Mouse (Mus musculus) megakaryocyte, adult 5-6 weeks (primary cell): ENCODE measurements around the gene Kat8. TPM values are rescaled to one million over a fixed set of nuclear protein-coding genes. Genes with fewer than 3 reads are reported as not detected.

Source experiments
- ATAC-seq: 2 replicates; pipeline ENCODE4 v1.8.0; 2016; ENCODE audit warnings: mild to moderate bottlenecking, inconsistent platforms; ENCODE audit not compliant: poor library complexity, severe bottlenecking
- total RNA-seq, 2 experiments: library from RNA; stranded (forward) in 1 of 2; stranded (reverse) in 1 of 2; fragments of 153-499, 151-499 nt in 1 of 2; fragments of 221-1000, 200-1000 nt in 1 of 2; gene quantifications; 2 replicates each; pipeline versions ENCODE4 v1.2.3 to v1.2.4; 2015 to 2017

Gene Kat8
- total RNA-seq (2015) (20.1 and 24.6 TPM in 2 replicates), total RNA-seq (2017) (22.7 and 23.6 TPM in 2 replicates)

GRCm38 (mm10) chr7:127912190-127912871, at the start of gene Kat8:
Kat8 (plus strand) TSS chr7:127912516.
- ATAC-seq = peak; percentile 100

GRCm38 (mm10) chr7:127866434-127866833, 45.9 kb upstream of the Kat8 start:
- ATAC-seq = no peak

DNA sequence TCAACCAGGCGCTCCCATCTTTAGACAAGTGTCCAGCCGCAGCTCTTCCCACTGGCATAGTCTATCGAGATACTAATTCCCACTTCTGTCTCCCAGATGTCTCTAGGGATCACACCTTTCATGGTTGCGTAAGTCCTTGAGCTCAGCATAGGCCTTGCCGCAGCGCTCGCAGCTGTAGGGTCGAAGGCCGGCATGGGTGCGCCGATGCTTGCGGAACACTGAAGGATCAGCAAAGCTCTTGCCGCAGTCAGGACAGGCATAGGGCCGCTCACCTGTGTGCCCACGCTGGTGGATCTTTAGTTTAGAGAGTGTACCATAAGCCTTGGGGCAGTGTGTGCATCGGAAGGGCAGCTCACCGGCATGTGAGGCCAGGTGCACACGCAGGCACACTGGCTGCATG, 44.7 kb upstream of the Kat8 start:
- no peak for ATAC-seq

DNA sequence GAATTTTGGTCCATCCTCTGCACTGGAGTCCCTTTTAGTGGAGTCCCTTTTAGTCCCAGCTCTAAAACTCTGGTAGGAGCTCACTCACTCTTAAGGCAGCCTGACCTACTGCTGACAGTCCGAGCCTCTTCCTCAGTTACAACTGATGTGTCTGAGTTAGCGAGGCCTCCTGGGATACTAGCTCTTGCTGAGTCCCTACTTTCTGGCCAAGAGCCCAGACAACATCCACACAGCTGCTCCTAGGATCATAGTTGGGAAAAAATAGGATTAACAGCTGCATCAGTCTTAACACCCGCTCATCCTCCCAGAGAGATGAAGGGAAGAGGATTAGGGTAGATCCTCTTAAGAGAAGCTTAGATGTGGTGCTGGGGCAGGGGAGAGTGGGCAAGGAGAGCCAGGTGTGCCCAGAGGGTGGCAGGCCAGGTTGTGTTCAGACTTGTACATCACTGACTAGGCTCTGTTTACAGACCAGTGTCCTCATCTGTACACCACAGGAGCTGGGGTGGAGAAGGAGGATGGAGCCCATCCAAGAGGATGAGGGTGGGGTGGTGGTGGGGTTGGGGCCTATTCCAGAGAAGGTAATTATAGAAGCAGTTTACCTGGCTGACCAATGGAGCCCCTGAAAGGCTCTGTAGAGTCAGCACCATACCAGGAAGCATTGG, 43.0 kb upstream of the Kat8 start:
- ATAC-seq = no peak

DNA sequence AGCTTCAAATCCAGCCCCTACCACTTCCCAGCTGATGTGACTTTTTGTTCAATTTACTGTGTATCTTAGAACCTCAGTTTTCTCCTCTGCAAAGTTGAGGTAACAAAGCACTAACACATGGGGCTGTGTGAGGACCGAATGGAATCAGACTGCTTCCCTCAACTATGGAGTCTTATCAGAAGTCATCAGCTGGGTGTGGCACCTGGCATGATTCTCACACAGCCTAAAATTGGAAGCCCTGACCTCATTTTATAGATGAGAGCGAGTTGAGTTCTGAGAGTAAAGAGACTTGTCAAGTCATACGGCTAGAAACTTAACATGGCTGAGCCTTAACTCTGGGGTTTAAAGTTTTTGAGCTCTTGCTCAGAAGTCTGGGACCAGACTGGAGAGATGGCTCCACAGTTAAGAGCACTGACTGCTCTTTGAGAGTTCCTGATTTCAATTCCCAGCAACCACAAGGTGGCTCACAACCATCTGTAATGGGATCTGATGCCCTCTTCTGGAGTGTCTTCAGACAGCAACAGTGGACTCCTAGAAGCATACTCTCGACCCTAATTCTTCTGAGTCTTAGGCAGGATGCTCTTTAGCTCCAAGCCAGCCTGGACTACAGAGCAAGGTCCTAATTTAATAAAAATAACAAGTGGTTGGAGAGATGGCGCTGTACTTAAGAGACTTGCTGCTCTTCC, 42.0 kb upstream of the Kat8 start:
- no peak for ATAC-seq

- no peak for ATAC-seq
Measured at GRCm38 (mm10) chr7:127874812-127875626, 37.3 kb upstream of the Kat8 start.

- peak; percentile 75 for ATAC-seq
Measured at GRCm38 (mm10) chr7:127875627-127876001, 36.7 kb upstream of the Kat8 start.

- peak; percentile 56 for ATAC-seq
Measured at GRCm38 (mm10) chr7:127876041-127876466, 36.3 kb upstream of the Kat8 start, which contains the start of gene Zfp646. Zfp646 (plus strand) TSS chr7:127876221.

DNA sequence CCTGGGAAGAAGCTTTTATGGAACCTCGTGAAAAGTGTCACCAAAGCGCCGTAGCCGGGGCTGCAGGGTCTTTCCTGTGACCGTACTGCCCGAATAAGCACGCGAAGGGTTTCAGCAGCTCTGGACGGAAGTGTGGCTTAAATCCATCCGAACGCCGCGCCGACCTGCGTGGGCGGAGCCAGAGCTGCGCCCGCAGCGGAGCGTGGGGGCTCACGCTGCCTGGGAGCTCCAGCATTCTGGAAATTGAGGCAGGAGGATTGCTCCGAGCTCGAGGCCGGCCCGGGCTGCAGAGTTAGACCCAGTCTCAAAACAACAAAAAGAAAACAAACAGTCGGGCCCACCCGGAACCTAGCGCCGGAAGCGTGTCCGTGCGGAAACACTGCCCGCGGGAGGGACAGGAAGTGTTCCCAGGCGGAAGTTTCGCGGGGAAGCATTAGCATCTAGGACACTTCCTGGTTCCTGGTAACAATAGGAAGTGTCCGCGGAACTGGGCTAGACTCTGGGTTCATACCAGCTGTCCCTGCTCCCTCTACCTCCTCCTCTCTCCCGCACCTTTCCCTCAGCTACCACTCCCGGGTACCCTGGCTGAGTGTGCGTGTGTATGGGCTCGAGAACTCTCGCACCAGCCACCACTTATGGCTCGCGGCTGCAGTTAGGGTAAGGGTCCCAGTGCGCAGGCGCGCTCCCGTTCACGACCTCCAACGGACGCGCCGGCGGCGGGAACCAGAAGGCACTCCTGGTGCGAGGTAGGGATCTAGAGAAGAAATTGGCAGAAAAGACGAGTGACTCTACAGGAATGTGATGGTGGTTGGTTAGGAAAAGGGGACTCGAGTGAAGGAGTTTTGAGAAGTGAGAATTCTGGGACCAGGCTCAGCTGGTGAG, 35.6 kb upstream of the Kat8 start, which contains the start of gene Zfp668:
Gene Zfp668 (minus strand): TSS at position 362 of the 882 bp plus-strand sequence.
- peak; percentile 70 for ATAC-seq

GRCm38 (mm10) chr7:127879301-127879700, 33.0 kb upstream of the Kat8 start:
- ATAC-seq = no peak

- no peak for ATAC-seq
Measured at GRCm38 (mm10) chr7:127880431-127880830, 31.9 kb upstream of the Kat8 start.

- ATAC-seq = no peak
Measured at GRCm38 (mm10) chr7:127885951-127886350, 26.4 kb upstream of the Kat8 start.

- no peak for ATAC-seq
Measured at GRCm38 (mm10) chr7:127886551-127886950, 25.8 kb upstream of the Kat8 start.

DNA sequence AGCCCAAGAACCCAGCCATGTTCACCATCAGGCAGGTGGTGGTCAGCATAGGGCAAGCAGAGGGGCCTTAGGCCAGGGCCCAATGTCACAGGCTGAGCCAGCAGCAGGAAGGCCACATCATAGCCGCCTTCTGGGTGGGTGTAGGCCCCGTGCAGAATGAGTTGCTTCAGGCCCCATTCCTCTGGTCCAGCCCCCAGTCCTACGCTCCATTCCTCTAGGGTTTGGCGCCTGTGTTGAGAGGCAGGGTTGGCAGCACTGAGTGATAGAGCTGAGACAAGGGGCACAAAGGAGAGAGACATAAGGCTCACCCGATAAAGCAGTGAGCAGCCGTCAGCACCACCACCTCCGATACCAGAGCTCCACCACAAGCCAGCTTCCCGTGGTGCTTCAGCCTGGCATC, 25.1 kb upstream of the Kat8 start:
- no peak for ATAC-seq

GRCm38 (mm10) chr7:127887781-127888180, 24.5 kb upstream of the Kat8 start:
- ATAC-seq = no peak

DNA sequence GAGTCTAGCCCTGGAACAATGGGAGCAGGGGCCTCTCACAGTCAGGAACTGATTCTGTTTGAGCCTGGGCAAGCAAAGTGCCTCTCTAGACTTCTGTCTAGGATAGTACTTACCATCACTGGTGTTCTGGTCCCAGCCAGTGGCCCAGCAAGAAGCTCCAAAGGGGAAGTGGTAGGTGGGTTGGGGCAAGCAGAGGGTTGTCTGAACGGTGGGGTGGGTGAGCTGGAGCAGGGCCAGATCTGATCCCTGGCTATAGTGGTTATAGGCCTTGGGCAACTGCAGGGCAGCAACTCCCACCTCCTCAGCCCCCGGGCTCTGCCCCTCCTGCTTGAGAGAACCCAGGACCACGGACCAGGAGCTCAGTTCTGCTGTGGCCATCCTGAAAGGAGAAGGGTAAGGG, 23.5 kb upstream of the Kat8 start:
- ATAC-seq = peak; percentile 35; the same call in 1 of the 2 replicates

- ATAC-seq = no peak
Measured at GRCm38 (mm10) chr7:127890798-127891197, 21.5 kb upstream of the Kat8 start, which contains the start of gene Prss53. Prss53 (minus strand) TSS chr7:127890970.

GRCm38 (mm10) chr7:127894480-127894879, 17.8 kb upstream of the Kat8 start:
- ATAC-seq = no peak

DNA sequence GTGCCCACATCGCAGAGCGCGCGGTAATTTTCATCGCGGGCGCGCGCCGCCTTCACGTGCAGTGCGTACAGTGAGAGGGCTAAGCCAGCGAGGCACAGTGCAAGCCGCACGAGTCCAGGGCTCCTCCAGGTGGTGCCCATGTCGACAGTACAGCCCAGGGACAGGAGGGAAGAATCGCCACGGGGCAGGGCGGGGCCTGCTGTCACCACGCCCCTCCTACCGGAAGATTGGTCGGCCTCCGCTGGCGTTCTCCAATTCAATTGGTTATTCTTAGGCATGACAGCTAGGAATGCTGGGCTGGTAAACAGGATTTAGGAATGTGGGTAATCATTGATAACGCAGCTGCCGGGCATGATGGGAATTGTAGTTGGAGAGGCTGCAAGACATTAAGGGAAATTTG, 16.9 kb upstream of the Kat8 start, which contains the start of the genes Gm21974 and Vkorc1:
Gene Gm21974 (minus strand): TSS at position 13 of the 400 bp plus-strand sequence.
Gene Vkorc1 (minus strand): TSS at position 176 of the 400 bp plus-strand sequence.
- ATAC-seq = peak; percentile 95
